Mouse (Mus musculus) brown adipose tissue, adult 24 weeks (tissue): ENCODE results near the gene Gm9817. TPM values are rescaled to one million over a fixed set of nuclear protein-coding genes. Genes with fewer than 3 reads are reported as not detected.

ENCODE experiments used
- polyA plus RNA-seq: library from polyadenylated mRNA; stranded (reverse); fragments of >200 nt; gene quantifications from 2 replicates; pipeline ENCODE4 v1.2.4, GENCODE M21; 2012; ENCODE audit not compliant: missing spikeins, insufficient read depth, insufficient read length

Gm9817 gene
- polyA plus RNA-seq, 1 experiment = not detected

Other genes with a start within 250 kb of the Gm9817 start
- gene Dtnbp1, start 76.5 kb upstream of the Gm9817 start, polyA plus RNA-seq = 110 and 136 TPM in 2 replicates